Mouse (Mus musculus) ES-E14 (cell line): ENCODE results near the gene Sqstm1.

Source experiments
- CHD2 ChIP-seq: IDR thresholded peaks from 2 replicates; pipeline ENCODE4 v1.6.1; 2014; ENCODE audit warnings: mild to moderate bottlenecking, low read depth, low read length, inconsistent platforms
- HCFC1 ChIP-seq: IDR thresholded peaks from 2 replicates; pipeline ENCODE4 v1.6.1; 2012; ENCODE audit warnings: low read length, inconsistent platforms, borderline replicate concordance; ENCODE audit not compliant: insufficient read depth
- MAFK ChIP-seq: IDR thresholded peaks from 2 replicates; pipeline ENCODE4 v1.6.1; 2014; ENCODE audit warnings: mild to moderate bottlenecking, low read depth, low read length, inconsistent platforms; ENCODE audit not compliant: insufficient read depth
- ZC3H11A ChIP-seq: IDR thresholded peaks from 2 replicates; pipeline ENCODE4 v1.6.1; 2012; ENCODE audit warnings: low read depth, mild to moderate bottlenecking, inconsistent platforms, low read length, borderline replicate concordance
- ZNF384 ChIP-seq: IDR thresholded peaks from 2 replicates; pipeline ENCODE4 v1.6.1; 2012; ENCODE audit warnings: low read depth, low read length, inconsistent platforms

DNA sequence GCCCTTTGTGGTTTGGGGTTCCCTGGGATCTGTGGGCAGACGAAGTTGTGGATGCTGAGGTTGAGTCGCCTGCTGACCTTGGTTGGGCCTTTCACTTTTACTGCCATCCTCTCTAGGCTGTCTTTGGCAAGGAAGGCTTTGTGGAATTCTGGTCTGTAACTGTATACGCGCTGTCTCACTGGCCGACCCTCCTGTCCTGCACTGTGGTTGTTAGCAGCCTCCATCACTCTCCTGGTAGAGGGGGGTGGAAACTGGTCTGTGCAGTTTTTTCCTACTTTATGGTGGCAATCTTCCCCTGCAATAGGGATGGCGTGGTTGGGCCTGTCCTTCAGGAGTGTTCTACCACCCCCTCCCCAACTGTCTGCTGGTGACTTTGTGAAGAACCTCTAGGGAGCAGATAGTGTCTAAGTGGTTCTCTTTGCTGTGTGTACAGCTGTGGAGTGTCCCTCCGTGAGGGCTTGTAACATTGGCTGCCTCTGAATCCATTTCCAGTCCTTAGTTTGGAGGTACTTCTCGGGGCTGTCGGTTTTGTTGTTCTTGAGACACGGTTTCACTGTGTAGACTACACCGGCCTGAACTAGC lies 42.1 kb upstream of the Sqstm1 start:
- TF ChIP-seq CHD2 (no peak), MAFK (no peak), ZC3H11A (no peak), HCFC1 (no peak), ZNF384 (no peak)
